Mouse (Mus musculus): ENCODE measurements around the gene Mapk7. TPM values are rescaled to one million over a fixed set of nuclear protein-coding genes. Genes with fewer than 3 reads are reported as not detected.
A peak's percentile ranks its signal among the peaks of the same experiment; 100 is the strongest.

Gene Mapk7
- polyA plus RNA-seq, 2 experiments: 55.9 to 98.7 TPM

- Histone ChIP-seq H3K27ac (replicated peaks; ENCODE audit: low read depth, low read length) (0 out of 2 replicates have a peak overlapping the region, but pooled peaks have one; percentile 26), H3K4me2 (replicated peaks; ENCODE audit: low read depth, low read length, severe bottlenecking) (peak overlapping the region; percentile 86), H3K36me3 (ENCODE audit: control insufficient read depth, insufficient read depth, low read length) (peaks cover 52% of the 10 kb centered on the region), H3K4me3 (replicated peaks; ENCODE audit: low read length) (no peak overlapping the region; the same call in 1 of the 2 replicates), H3K4me1 (ENCODE audit: control insufficient read depth, insufficient read depth, low read length) (peaks cover 47% of the 10 kb centered on the region), H3K9me3 (ENCODE audit: control insufficient read depth, low read length) (no peaks in the 10 kb centered on the region), H3K27me3 (ENCODE audit: control insufficient read depth, insufficient read depth, low read length) (no peaks in the 10 kb centered on the region), H3K9ac (ENCODE audit: low read depth, low read length, severe bottlenecking) (no peak overlapping the region)
- WGBS: 44% methylated on average over 2 of the region's 2 CpGs
- DNase-seq (ENCODE audit: low spot score) (peak; percentile 55), ATAC-seq (ENCODE audit: low FRiP score, low read depth) (no peak)
- no peak for TF ChIP-seq POLR2A (IDR thresholded peaks at IDR 0.05; ENCODE audit: borderline replicate concordance, extremely low read depth, insufficient read depth, insufficient read length)
Observed at GRCm38 (mm10) chr11:61487401-61487800, 6.8 kb downstream of the Mapk7 start.

- no peak for TF ChIP-seq POLR2A (IDR thresholded peaks at IDR 0.05; ENCODE audit: borderline replicate concordance, extremely low read depth, insufficient read depth, insufficient read length)
- Histone ChIP-seq H3K4me2 (replicated peaks; ENCODE audit: low read depth, low read length, severe bottlenecking) (peak overlapping the region; percentile 86), H3K36me3 (ENCODE audit: control insufficient read depth, insufficient read depth, low read length) (peaks cover 45% of the 10 kb centered on the region), H3K4me3 (replicated peaks; ENCODE audit: low read length) (peak overlapping the region; percentile 50), H3K4me1 (ENCODE audit: control insufficient read depth, insufficient read depth, low read length) (peaks cover 48% of the 10 kb centered on the region), H3K27me3 (ENCODE audit: control insufficient read depth, insufficient read depth, low read length) (no peaks in the 10 kb centered on the region), H3K9me3 (ENCODE audit: control insufficient read depth, low read length) (no peaks in the 10 kb centered on the region), H3K9ac (ENCODE audit: low read depth, low read length, severe bottlenecking) (peak overlapping the region; percentile 66), H3K27ac (replicated peaks; ENCODE audit: low read depth, low read length) (peak overlapping the region; percentile 98; the same call in 1 of the 2 replicates)
- DNase-seq (ENCODE audit: low spot score): no peak
- 81% methylated on average over 14 of the region's 14 CpGs for WGBS
- ATAC-seq (ENCODE audit: low FRiP score, low read depth): no peak
Observed at GRCm38 (mm10) chr11:61486458-61487219, 7.6 kb downstream of the Mapk7 start.

DNA sequence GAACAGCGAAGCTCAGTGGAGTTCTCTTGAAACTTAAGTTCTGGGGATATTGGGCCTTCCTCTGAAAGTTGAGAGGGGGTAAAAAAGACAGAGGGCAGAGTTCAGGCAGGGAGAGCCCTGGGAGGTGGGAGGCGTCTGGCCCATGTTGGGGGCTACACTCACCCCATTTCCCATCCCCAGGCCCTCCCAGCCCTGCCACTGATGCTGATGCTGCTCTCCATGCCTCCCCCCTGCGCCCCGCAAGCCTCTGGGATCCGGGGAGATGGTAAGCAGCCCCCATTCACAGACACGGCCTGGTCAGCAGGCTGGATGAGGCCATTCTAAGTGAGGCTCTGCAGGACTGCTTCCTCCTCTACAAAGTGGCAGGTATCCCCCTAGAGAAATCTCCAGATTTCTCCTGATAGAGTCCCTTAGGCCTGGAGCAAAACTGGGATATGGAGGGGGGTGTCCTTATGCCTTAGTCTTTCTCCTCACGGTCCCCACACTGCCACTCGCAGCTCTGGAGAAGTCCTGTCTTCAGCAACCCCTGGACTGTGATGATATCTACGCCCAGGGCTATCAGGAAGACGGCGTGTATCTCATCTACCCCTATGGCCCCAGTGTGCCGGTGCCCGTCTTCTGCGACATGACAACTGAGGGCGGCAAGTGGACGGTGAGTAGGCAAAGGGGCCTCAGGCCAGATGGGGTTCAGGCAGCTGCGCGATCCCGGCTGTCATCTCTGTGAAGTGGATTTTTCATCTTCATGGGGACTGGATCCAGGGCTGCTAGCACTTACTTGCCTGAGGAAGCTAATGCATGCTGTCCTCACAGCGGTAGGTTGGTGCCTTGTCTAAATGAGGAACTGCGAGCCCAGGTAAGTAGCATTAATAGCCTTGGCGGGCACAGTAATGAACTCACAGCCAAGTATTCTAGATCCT, 8.4 kb downstream of the Mapk7 start:
- TF ChIP-seq POLR2A (IDR thresholded peaks at IDR 0.05; ENCODE audit: borderline replicate concordance, extremely low read depth, insufficient read depth, insufficient read length): no peak
- ATAC-seq (ENCODE audit: low FRiP score, low read depth): no peak
- Histone ChIP-seq H3K9me3 (ENCODE audit: control insufficient read depth, low read length) (no peaks in the 10 kb centered on the region), H3K27ac (replicated peaks; ENCODE audit: low read depth, low read length) (peak overlapping the region; percentile 98), H3K4me3 (replicated peaks; ENCODE audit: low read length) (peak overlapping the region; percentile 50), H3K27me3 (ENCODE audit: control insufficient read depth, insufficient read depth, low read length) (no peaks in the 10 kb centered on the region), H3K4me1 (ENCODE audit: control insufficient read depth, insufficient read depth, low read length) (peaks cover 47% of the 10 kb centered on the region), H3K36me3 (ENCODE audit: control insufficient read depth, insufficient read depth, low read length) (peaks cover 36% of the 10 kb centered on the region), H3K9ac (ENCODE audit: low read depth, low read length, severe bottlenecking) (peak overlapping the region; percentile 66), H3K4me2 (replicated peaks; ENCODE audit: low read depth, low read length, severe bottlenecking) (peak overlapping the region; percentile 86)
- WGBS: 23% methylated on average over 22 of the region's 22 CpGs
- DNase-seq (ENCODE audit: low spot score): no peak

DNA sequence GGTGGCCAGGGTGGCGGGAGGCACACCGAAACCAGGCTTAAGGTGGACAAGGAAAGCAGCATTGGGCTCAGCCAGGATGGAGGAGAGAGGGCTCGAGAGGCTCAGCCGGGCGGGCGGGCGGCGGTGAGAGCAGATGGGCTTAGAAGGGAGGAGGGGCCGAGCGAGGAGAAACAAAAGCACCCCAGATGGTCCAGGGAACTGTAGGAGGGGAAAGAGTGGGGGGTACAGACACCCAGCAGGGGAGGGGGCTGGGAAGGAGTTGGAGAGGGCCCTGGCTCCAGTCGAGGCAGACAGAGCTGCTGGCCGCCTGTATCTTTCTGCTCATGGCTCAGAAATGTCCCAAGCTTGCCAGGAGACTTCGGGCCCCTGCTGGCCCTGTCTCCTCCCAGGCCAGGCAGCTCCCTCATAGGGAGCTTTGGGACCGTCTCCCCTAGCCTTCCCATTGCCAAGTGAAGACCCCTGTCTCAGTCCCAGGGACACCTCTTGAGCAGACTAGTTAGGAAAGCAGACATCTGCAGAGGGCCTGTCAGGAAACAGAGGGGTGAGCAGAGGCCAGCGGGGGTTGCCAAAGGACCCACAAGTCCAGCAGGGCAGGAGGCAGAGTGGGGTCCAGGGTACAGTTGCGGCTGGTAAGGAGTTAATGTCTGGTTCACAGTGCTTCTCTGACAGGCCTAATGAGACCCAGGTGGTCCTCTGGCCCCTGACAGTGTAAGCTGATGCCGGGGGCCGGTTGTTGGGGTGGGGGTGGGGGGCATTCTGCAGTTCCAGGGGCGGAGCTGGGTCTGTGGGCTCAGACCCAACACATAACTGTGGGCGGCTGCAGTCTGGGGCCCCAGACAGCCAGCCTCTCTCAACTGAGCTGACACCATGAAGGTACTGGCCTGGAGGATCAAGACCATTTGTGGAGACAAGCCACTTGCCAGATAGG, 9.3 kb downstream of the Mapk7 start, which contains the start of gene Mfap4:
Mfap4 (plus strand) TSS at position 819 of the 928 bp plus-strand sequence.
- no peaks in the 10 kb centered on the region for H3K9me3 ChIP-seq (ENCODE audit: control insufficient read depth, low read length)
- H3K4me1 ChIP-seq (ENCODE audit: control insufficient read depth, insufficient read depth, low read length): peaks cover 47% of the 10 kb centered on the region
- DNase-seq (ENCODE audit: low spot score) (peak; percentile 92), ATAC-seq (ENCODE audit: low FRiP score, low read depth) (peak; percentile 92)
- H3K27me3 ChIP-seq (ENCODE audit: control insufficient read depth, insufficient read depth, low read length): no peaks in the 10 kb centered on the region
- 2% methylated on average over 20 of the region's 20 CpGs for WGBS
- H3K4me2 ChIP-seq (replicated peaks; ENCODE audit: low read depth, low read length, severe bottlenecking): peak within 1 kb of the TSS; percentile 86
- H3K4me3 ChIP-seq (replicated peaks; ENCODE audit: low read length): peak within 1 kb of the TSS; percentile 50
- H3K27ac ChIP-seq (replicated peaks; ENCODE audit: low read depth, low read length): peak within 1 kb of the TSS; percentile 98
- TF ChIP-seq POLR2A (IDR thresholded peaks at IDR 0.05; ENCODE audit: borderline replicate concordance, extremely low read depth, insufficient read depth, insufficient read length): peak; percentile 80; the same call in 1 of the 2 replicates
- peak within 1 kb of the TSS; percentile 66 for H3K9ac ChIP-seq (ENCODE audit: low read depth, low read length, severe bottlenecking)
- peaks cover 27% of the 10 kb centered on the region for H3K36me3 ChIP-seq (ENCODE audit: control insufficient read depth, insufficient read depth, low read length)

Measured in limb, embryonic 14.5 days (tissue).